Mouse (Mus musculus): ENCODE measurements around the gene Mmadhc. TPM values are rescaled to one million over a fixed set of nuclear protein-coding genes. Genes with fewer than 3 reads are reported as not detected.

The Mmadhc gene
- total RNA-seq, 2 experiments from 2014 or later, result 161 to 168 TPM

DNA sequence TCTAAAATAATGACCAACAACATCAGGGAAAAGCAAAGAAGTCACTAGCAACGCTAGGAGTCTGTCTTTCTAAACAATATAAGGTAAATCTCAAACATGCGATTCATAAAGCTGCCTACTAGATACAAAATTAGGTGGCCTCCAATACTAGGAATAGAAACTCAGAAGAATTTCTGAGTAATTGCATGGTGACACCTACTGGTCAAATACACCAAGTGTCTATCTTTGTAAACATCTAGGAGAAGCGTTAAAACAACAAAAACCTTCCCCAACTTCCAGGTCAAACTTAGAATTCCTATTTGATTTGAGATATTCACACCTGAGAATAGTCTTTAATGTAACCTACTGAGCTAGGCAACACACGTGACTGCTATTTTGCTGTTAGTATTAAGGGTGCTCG is 24.4 kb downstream of the Mmadhc start:
- DNase-seq (ENCODE audit: low spot score), result no peak
- intact Hi-C loops (cut with DNase I), result loop anchor here (1.0 kb wide), 1 partner anchor 508 kb away; no protein-coding TSS in a partner anchor

GRCm38 (mm10) chr2:50268514-50268913 is 28.1 kb downstream of the Mmadhc start:
- no peak for DNase-seq (ENCODE audit: low spot score)
- intact Hi-C loops (cut with DNase I), result no loop called here

DNA sequence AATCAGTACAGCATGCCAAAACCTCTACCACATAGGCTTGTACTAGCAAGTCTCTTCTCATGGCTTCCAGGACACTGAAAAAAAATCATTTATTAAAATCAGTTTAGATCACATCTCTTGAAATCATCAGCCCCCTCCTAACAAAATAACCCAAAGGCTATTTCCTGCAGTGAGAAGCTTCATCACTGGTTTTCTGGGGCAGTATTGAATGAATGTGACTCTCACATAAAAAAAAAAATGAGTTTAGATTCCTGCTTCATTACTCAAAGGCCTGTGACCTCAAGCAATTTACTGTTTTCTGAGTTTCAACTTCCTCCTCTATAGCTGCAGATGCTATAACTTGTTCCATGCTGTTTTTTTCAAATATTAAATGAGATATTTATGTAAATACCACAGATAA is 29.6 kb downstream of the Mmadhc start:
- no peak for DNase-seq (ENCODE audit: low spot score)
- intact Hi-C loops (cut with DNase I), result no loop called here

- no peak for DNase-seq (ENCODE audit: low spot score)
- intact Hi-C loops (cut with DNase I), result no loop called here
These were observed 31.3 kb downstream of the Mmadhc start for GRCm38 (mm10) chr2:50265215-50265785.

DNA sequence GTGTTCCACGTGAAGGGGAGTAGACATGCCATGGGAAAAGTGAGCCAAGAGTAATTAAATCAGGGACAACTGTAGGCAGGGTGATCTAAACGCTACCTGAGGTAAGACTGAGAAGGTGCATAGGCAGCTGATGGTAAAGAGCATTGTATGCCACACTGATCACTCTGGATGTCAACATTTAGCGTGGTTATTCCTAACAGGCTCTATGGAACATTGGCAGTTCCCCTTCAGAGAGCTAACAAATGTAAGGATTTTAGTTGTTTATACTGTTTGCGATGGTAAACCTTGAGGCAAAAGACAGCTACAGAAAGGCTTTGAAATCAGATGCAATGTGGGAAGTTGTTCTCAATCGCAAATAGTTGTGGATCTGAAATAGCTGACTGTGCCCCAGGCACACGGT is 32.5 kb downstream of the Mmadhc start:
- no peak for DNase-seq (ENCODE audit: low spot score)
- intact Hi-C loops (cut with DNase I), result no loop called here

DNA sequence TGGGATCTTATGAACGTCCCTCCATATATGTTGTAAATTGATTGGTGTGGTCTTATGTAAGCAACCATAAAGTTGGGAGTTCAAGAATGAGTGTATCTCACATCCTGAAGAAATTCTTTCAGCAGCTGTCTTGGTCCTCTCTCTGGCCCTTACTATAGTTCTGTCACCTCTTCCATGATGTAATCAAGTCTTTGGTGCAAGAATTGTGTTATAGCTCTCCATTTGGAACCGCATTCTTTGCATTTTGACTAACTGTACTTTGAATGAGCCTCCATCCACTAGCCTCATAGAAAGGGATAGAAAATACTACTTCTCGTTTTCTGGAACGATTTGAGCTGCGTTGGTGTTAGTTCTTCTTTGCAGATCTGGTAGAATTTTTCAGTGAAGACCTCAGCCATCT is 41.6 kb downstream of the Mmadhc start:
- DNase-seq (ENCODE audit: low spot score), result no peak
- intact Hi-C loops (cut with DNase I), result no loop called here

GRCm38 (mm10) chr2:50248551-50248950 is 48.0 kb downstream of the Mmadhc start:
- no peak for DNase-seq (ENCODE audit: low spot score)
- intact Hi-C loops (cut with DNase I), result no loop called here

- intact Hi-C loops (cut with DNase I), result no loop called here
- DNase-seq (ENCODE audit: low spot score), result no peak
These were observed 63.1 kb downstream of the Mmadhc start for GRCm38 (mm10) chr2:50233491-50233890.

Other genes with a start within 250 kb of the Mmadhc start
- gene Lypd6, start 230.4 kb downstream of the Mmadhc start, total RNA-seq (2021), result under 1 TPM; 0.08 to 0.34 TPM